Mouse (Mus musculus): ENCODE data around the gene Cd4. TPM values are rescaled to one million over a fixed set of nuclear protein-coding genes. Genes with fewer than 3 reads are reported as not detected.
"Not testable (repeated sequence)": the region's sequence is repeated elsewhere in the genome, so short reads cannot be mapped to it uniquely, and the experiment has no call there.

Gene Cd4
- polyA plus RNA-seq, 1 experiment: not detected

DNA sequence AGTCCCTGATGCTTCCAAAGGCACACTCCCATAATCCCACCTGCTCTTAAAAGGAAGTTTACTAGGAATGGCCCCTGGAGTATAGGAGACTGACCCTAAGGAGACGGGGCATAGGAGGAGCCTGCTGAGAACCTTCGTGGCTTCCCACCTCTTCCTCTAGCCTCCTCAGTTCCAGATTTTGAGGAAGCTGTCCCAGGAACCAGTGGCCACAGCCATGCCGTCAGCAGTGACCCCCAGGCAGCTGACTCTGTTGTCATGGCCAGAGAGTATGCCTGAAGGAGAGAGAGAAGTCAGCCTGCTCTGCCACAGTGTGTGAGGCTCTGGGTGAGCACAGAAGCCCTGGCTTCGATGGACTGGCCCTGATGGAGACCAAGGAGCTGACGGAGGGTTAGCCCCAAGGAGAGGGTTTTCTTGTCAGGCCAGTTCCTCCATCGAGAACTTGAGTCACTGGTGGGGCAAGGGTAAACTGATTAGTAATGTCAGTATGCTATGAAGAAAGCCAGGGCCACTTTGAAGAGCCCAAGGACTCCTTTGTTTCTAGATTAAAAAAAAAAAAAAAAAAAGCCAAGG, 53.4 kb downstream of the Cd4 start:
- H3K27ac ChIP-seq (ENCODE audit: insufficient read depth, low read length): no peak overlapping the region
- no peaks in the 10 kb centered on the region for H3K4me1 ChIP-seq (ENCODE audit: control insufficient read depth, insufficient read depth, low read length)
- TF ChIP-seq CTCF (IDR thresholded peaks at IDR 0.05; ENCODE audit: borderline replicate concordance, insufficient read depth, low read length) (no peak), POLR2A (IDR thresholded peaks at IDR 0.05; ENCODE audit: low read depth, low read length) (no peak)
- no peak overlapping the region for H3K4me3 ChIP-seq (ENCODE audit: insufficient read depth, low read length)

DNA sequence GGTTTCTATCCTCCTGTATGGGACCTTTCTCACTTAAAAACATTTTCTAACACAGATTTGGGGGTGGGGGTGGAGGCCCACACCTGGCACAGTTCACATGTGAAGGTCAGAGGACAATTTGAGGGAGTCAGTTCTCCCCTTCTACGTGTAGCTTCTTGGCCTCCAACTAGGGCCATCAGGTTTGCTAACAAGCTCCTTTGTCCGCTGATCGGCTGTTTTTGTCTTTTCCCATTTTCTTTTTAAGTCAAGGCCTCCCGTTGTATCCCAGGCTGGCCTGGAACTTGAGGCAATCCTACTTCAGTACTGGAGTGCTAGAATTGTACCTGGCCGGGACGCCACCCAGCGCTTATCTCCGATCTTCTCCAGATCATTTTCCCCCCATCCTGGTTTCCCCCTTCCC, 56.4 kb downstream of the Cd4 start:
- no peaks in the 10 kb centered on the region for H3K4me1 ChIP-seq (ENCODE audit: control insufficient read depth, insufficient read depth, low read length)
- TF ChIP-seq CTCF (IDR thresholded peaks at IDR 0.05; ENCODE audit: borderline replicate concordance, insufficient read depth, low read length): no peak
- no peak overlapping the region for H3K27ac ChIP-seq (ENCODE audit: insufficient read depth, low read length)
- no peak overlapping the region for H3K4me3 ChIP-seq (ENCODE audit: insufficient read depth, low read length)

- not testable (repeated sequence) for H3K4me1 ChIP-seq (ENCODE audit: control insufficient read depth, insufficient read depth, low read length); H3K4me3 ChIP-seq (ENCODE audit: insufficient read depth, low read length); H3K27ac ChIP-seq (ENCODE audit: insufficient read depth, low read length)
Measured at GRCm38 (mm10) chr6:124831199-124831598, 56.8 kb downstream of the Cd4 start.

DNA sequence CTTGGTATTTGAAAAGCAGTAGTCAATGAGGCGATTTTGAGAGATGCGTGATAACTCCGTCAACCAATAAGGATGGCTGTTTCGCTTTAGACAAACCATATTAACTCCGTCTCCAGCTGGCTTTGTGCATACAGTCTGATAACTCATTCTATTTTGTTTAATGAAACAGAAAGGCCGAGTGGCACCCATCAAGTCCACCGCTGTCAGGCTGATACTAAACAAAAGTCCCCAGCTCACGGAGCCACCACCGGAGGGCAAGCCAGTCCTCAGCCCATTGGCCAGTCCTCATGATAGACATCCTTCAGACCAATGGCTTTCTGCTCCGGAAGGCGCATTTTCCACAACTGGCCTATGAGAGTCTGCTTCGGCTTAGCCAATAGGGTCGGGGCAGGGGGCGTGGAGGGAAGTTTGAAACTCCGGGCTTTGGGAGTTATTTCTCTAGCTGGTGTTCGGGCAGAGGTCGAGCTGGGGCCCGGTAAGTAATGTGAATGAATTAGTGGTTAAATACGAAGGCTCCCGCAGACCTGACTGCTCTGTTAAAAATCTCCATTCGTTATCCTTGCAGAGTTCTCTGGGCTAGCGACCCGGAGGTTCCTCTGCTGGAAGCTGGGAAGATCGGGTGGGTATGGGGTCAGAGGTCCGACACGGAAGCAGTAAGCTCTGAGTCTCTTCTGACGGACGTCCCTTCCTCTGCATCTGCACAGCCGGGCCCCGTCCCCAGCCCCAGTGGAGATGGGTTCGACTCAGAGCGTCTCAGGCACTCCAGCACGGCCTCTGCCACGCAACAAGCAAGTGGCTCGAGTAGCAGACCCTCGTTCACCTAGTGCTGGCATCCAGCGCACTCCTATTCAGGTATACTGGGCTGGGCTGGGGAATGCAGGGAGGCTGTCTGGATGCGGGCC, 58.0 kb downstream of the Cd4 start:
- Histone ChIP-seq H3K4me3 (ENCODE audit: insufficient read depth, low read length) (peak overlapping the region; percentile 71), H3K4me1 (ENCODE audit: control insufficient read depth, insufficient read depth, low read length) (no peaks in the 10 kb centered on the region)
- TF ChIP-seq CTCF (IDR thresholded peaks at IDR 0.05; ENCODE audit: borderline replicate concordance, insufficient read depth, low read length) (no peak), POLR2A (IDR thresholded peaks at IDR 0.05; ENCODE audit: low read depth, low read length) (peak; percentile 77)

GRCm38 (mm10) chr6:124828868-124829798, 58.9 kb downstream of the Cd4 start, which contains the start of the genes Usp5 and Cdca3:
Gene Usp5, minus strand, starts transcription at chr6:124829484.
Gene Cdca3, plus strand, starts transcription at chr6:124829547.
- H3K4me3 ChIP-seq (ENCODE audit: insufficient read depth, low read length): peak within 1 kb of the TSS; percentile 71
- H3K4me1 ChIP-seq (ENCODE audit: control insufficient read depth, insufficient read depth, low read length): no peaks in the 10 kb centered on the region
- H3K27ac ChIP-seq (ENCODE audit: insufficient read depth, low read length): peak within 1 kb of the TSS; percentile 85
- TF ChIP-seq CTCF (IDR thresholded peaks at IDR 0.05; ENCODE audit: borderline replicate concordance, insufficient read depth, low read length) (no peak), POLR2A (IDR thresholded peaks at IDR 0.05; ENCODE audit: low read depth, low read length) (no peak; the same call in none of the 2 replicates)

More for the DNA sequence above, 58.0 kb downstream of the Cd4 start:
- peak overlapping the region; percentile 85 for H3K27ac ChIP-seq (ENCODE audit: insufficient read depth, low read length)

DNA sequence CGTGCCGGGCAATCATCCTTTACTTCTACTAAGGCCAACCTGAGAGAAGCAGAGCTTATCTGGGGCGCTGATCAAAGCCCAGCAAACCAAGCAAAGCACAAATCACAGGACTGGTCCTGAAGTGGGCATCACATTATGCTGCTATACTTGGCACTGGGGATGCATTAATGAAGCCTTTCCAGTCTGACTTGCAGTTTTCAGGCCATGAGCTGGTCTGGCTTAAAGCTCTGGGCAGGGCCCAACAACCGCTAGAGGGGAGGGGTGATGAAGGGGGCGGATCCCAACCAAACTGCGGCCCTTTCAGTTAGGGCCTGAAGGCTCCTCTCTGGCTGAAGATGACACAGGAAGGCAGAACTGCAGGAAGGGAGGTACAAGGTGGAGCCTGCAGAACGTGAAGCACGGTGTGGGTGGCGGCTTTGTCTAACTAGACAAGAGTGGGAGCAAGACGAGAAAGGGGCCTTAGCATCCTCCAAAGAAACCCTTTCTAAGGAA, 59.9 kb downstream of the Cd4 start:
- Histone ChIP-seq H3K4me1 (ENCODE audit: control insufficient read depth, insufficient read depth, low read length) (no peaks in the 10 kb centered on the region), H3K4me3 (ENCODE audit: insufficient read depth, low read length) (peak overlapping the region; percentile 70), H3K27ac (ENCODE audit: insufficient read depth, low read length) (peak overlapping the region; percentile 55)
- peak; percentile 86 for TF ChIP-seq POLR2A (IDR thresholded peaks at IDR 0.05; ENCODE audit: low read depth, low read length)
- no peak for TF ChIP-seq CTCF (IDR thresholded peaks at IDR 0.05; ENCODE audit: borderline replicate concordance, insufficient read depth, low read length)

GRCm38 (mm10) chr6:124822049-124822448, 66.0 kb downstream of the Cd4 start:
- H3K4me3 ChIP-seq (ENCODE audit: insufficient read depth, low read length): no peak overlapping the region
- H3K27ac ChIP-seq (ENCODE audit: insufficient read depth, low read length): no peak overlapping the region
- TF ChIP-seq POLR2A (IDR thresholded peaks at IDR 0.05; ENCODE audit: low read depth, low read length): no peak
- no peak for TF ChIP-seq CTCF (IDR thresholded peaks at IDR 0.05; ENCODE audit: borderline replicate concordance, insufficient read depth, low read length)
- H3K4me1 ChIP-seq (ENCODE audit: control insufficient read depth, insufficient read depth, low read length): no peaks in the 10 kb centered on the region

DNA sequence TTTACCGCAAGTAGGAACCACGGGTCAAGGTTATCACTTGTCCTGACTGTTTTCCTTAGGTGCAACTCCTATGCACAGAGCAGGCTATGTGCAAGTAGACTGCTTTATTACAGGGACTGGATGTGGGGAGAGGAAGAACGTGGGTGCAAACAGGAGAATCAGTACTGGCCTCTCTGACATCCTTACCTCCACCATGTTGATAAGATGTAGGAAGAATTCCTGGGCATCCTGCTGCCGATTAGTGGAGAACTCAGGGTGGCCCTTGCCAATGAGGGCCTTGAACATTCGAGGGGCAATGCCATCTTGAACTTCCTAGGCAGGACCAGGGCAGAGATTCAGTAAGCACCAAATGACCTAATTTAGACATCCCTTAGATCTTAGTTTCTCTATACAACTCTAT, 67.1 kb downstream of the Cd4 start:
- Histone ChIP-seq H3K4me1 (ENCODE audit: control insufficient read depth, insufficient read depth, low read length) (no peaks in the 10 kb centered on the region), H3K4me3 (ENCODE audit: insufficient read depth, low read length) (no peak overlapping the region), H3K27ac (ENCODE audit: insufficient read depth, low read length) (no peak overlapping the region)
- TF ChIP-seq CTCF (IDR thresholded peaks at IDR 0.05; ENCODE audit: borderline replicate concordance, insufficient read depth, low read length): no peak
- TF ChIP-seq POLR2A (IDR thresholded peaks at IDR 0.05; ENCODE audit: low read depth, low read length): no peak

- TF ChIP-seq POLR2A (IDR thresholded peaks at IDR 0.05; ENCODE audit: low read depth, low read length) (no peak), CTCF (IDR thresholded peaks at IDR 0.05; ENCODE audit: borderline replicate concordance, insufficient read depth, low read length) (no peak)
- H3K4me1 ChIP-seq (ENCODE audit: control insufficient read depth, insufficient read depth, low read length): no peaks in the 10 kb centered on the region
- H3K27ac ChIP-seq (ENCODE audit: insufficient read depth, low read length): no peak overlapping the region
- H3K4me3 ChIP-seq (ENCODE audit: insufficient read depth, low read length): no peak overlapping the region
Measured at GRCm38 (mm10) chr6:124817971-124818370, 70.0 kb downstream of the Cd4 start.
